Mouse (Mus musculus) lung, adult 2 months (tissue): Measurements from ENCODE around the gene Bend3.

Source experiments
- CTCF ChIP-seq: fragments of 200-500 bp; IDR thresholded peaks from 2 replicates; pipeline ENCODE4 v1.5.1; 2011; ENCODE audit warnings: mild to moderate bottlenecking, low read length, control low read depth; ENCODE audit not compliant: insufficient read depth
- POLR2A ChIP-seq: fragments of 200-500 bp; IDR thresholded peaks from 2 replicates; pipeline ENCODE4 v1.6.1; 2011; ENCODE audit warnings: low read depth, mild to moderate bottlenecking, control low read depth, low read length, borderline replicate concordance; ENCODE audit errors: extremely low read depth

- no peak for TF ChIP-seq CTCF
- peak; percentile 55; the same call in 1 of the 2 replicates for TF ChIP-seq POLR2A
Measured at GRCm38 (mm10) chr10:43479436-43480157, 966 bp downstream of the Bend3 start.
